Mouse (Mus musculus): Measurements from ENCODE around the gene Itpa. TPM values are rescaled to one million over a fixed set of nuclear protein-coding genes. Genes with fewer than 3 reads are reported as not detected.
A peak's percentile ranks its signal among the peaks of the same experiment; 100 is the strongest.
"Not testable (repeated sequence)": the region's sequence is repeated elsewhere in the genome, so short reads cannot be mapped to it uniquely, and the experiment has no call there.

Itpa gene
- polyA plus RNA-seq, 1 experiment from 2014 or later: 84.1 TPM

- no peak overlapping the region for H3K27ac ChIP-seq (ENCODE audit: poor library complexity, severe bottlenecking)
- H3K4me1 ChIP-seq (replicated peaks): peaks cover 30% of the 10 kb centered on the region
- H3K4me3 ChIP-seq: no peak overlapping the region
- no peaks in the 10 kb centered on the region for H3K36me3 ChIP-seq
- H3K9ac ChIP-seq: no peak overlapping the region
- ATAC-seq (ENCODE audit: insufficient number of reproducible peaks, low FRiP score): no peak
- WGBS: 30% methylated on average over 16 of the region's 16 CpGs
- no peaks in the 10 kb centered on the region for H3K9me3 ChIP-seq (replicated peaks)
- no peak overlapping the region for H3K4me2 ChIP-seq
- H3K27me3 ChIP-seq (replicated peaks): peaks cover 82% of the 10 kb centered on the region
Observed at GRCm38 (mm10) chr2:130638101-130638611, 29.3 kb upstream of the Itpa start.

GRCm38 (mm10) chr2:130639276-130639675 lies 28.1 kb upstream of the Itpa start:
- no peak overlapping the region for H3K27ac ChIP-seq (ENCODE audit: poor library complexity, severe bottlenecking)
- no peak overlapping the region for H3K4me2 ChIP-seq
- H3K4me3 ChIP-seq: no peak overlapping the region
- H3K9me3 ChIP-seq (replicated peaks): no peaks in the 10 kb centered on the region
- H3K27me3 ChIP-seq (replicated peaks): peaks cover 71% of the 10 kb centered on the region
- H3K36me3 ChIP-seq: no peaks in the 10 kb centered on the region
- H3K9ac ChIP-seq: no peak overlapping the region
- peaks cover 28% of the 10 kb centered on the region for H3K4me1 ChIP-seq (replicated peaks)
- 70% methylated on average over 6 of the region's 6 CpGs for WGBS
- no peak for ATAC-seq (ENCODE audit: insufficient number of reproducible peaks, low FRiP score)

GRCm38 (mm10) chr2:130641351-130642025 lies 25.9 kb upstream of the Itpa start:
- no peak overlapping the region for H3K27ac ChIP-seq (ENCODE audit: poor library complexity, severe bottlenecking)
- H3K4me3 ChIP-seq: peak overlapping the region; percentile 53; the same call in 1 of the 2 replicates
- H3K4me1 ChIP-seq (replicated peaks): peaks cover 10% of the 10 kb centered on the region; the same call in 1 of the 2 replicates
- H3K4me2 ChIP-seq: peak overlapping the region; percentile 98
- no peaks in the 10 kb centered on the region for H3K9me3 ChIP-seq (replicated peaks)
- ATAC-seq (ENCODE audit: insufficient number of reproducible peaks, low FRiP score): no peak
- H3K9ac ChIP-seq: no peak overlapping the region
- H3K27me3 ChIP-seq (replicated peaks): peaks cover 49% of the 10 kb centered on the region
- WGBS: 69% methylated on average over 6 of the region's 6 CpGs
- no peaks in the 10 kb centered on the region for H3K36me3 ChIP-seq

- Histone ChIP-seq H3K36me3 (no peaks in the 10 kb centered on the region), H3K4me3 (peak overlapping the region; percentile 53), H3K9me3 (replicated peaks) (no peaks in the 10 kb centered on the region), H3K27ac (ENCODE audit: poor library complexity, severe bottlenecking) (no peak overlapping the region), H3K27me3 (replicated peaks) (peaks cover 41% of the 10 kb centered on the region), H3K4me1 (replicated peaks) (peaks cover 10% of the 10 kb centered on the region; the same call in 1 of the 2 replicates), H3K4me2 (peak overlapping the region; percentile 98), H3K9ac (peak overlapping the region; percentile 65)
- WGBS: 0% methylated on average over 25 of the region's 27 CpGs
- ATAC-seq (ENCODE audit: insufficient number of reproducible peaks, low FRiP score): peak; percentile 60; the same call in 1 of the 2 replicates
Observed at GRCm38 (mm10) chr2:130642197-130642660, 25.2 kb upstream of the Itpa start.

GRCm38 (mm10) chr2:130642684-130643369 lies 24.6 kb upstream of the Itpa start, which contains the start of gene Lzts3:
Gene Lzts3, minus strand, starts transcription at chr2:130642803.
- H3K4me2 ChIP-seq: peak within 1 kb of the TSS; percentile 98
- peaks cover 10% of the 10 kb centered on the region; the same call in 1 of the 2 replicates for H3K4me1 ChIP-seq (replicated peaks)
- no peaks in the 10 kb centered on the region for H3K9me3 ChIP-seq (replicated peaks)
- H3K4me3 ChIP-seq: peak within 1 kb of the TSS; percentile 53
- H3K27ac ChIP-seq (ENCODE audit: poor library complexity, severe bottlenecking): no peak within 1 kb of the TSS
- H3K36me3 ChIP-seq: no peaks in the 10 kb centered on the region
- H3K9ac ChIP-seq: peak within 1 kb of the TSS; percentile 65
- peak; percentile 99 for ATAC-seq (ENCODE audit: insufficient number of reproducible peaks, low FRiP score)
- 3% methylated on average over 40 of the region's 40 CpGs for WGBS
- peaks cover 35% of the 10 kb centered on the region for H3K27me3 ChIP-seq (replicated peaks)

- 73% methylated on average over 4 of the region's 4 CpGs for WGBS
- H3K27me3 ChIP-seq (replicated peaks): peaks cover 12% of the 10 kb centered on the region
- H3K4me2 ChIP-seq: no peak overlapping the region
- peaks cover 5% of the 10 kb centered on the region for H3K36me3 ChIP-seq
- no peak overlapping the region for H3K9ac ChIP-seq
- H3K9me3 ChIP-seq (replicated peaks): no peaks in the 10 kb centered on the region
- H3K4me3 ChIP-seq: no peak overlapping the region
- H3K4me1 ChIP-seq (replicated peaks): peaks cover 10% of the 10 kb centered on the region; the same call in 1 of the 2 replicates
- no peak for ATAC-seq (ENCODE audit: insufficient number of reproducible peaks, low FRiP score)
- H3K27ac ChIP-seq (ENCODE audit: poor library complexity, severe bottlenecking): no peak overlapping the region
Observed at GRCm38 (mm10) chr2:130645198-130645597, 22.2 kb upstream of the Itpa start.

GRCm38 (mm10) chr2:130649028-130649427 lies 18.4 kb upstream of the Itpa start:
- H3K27me3 ChIP-seq (replicated peaks); H3K9me3 ChIP-seq (replicated peaks); H3K4me2 ChIP-seq; H3K4me3 ChIP-seq; H3K9ac ChIP-seq; ATAC-seq (ENCODE audit: insufficient number of reproducible peaks, low FRiP score); H3K27ac ChIP-seq (ENCODE audit: poor library complexity, severe bottlenecking); H3K4me1 ChIP-seq (replicated peaks): not testable (repeated sequence)
- WGBS: 77% methylated on average over 6 of the region's 6 CpGs
- peaks cover 36% of the 10 kb centered on the region for H3K36me3 ChIP-seq

- Histone ChIP-seq H3K4me2 (no peak overlapping the region), H3K4me3 (no peak overlapping the region), H3K27ac (ENCODE audit: poor library complexity, severe bottlenecking) (no peak overlapping the region), H3K9me3 (replicated peaks) (no peaks in the 10 kb centered on the region), H3K36me3 (peaks cover 78% of the 10 kb centered on the region), H3K4me1 (replicated peaks) (no peaks in the 10 kb centered on the region), H3K27me3 (replicated peaks) (no peaks in the 10 kb centered on the region), H3K9ac (no peak overlapping the region)
- 91% methylated on average over 2 of the region's 2 CpGs for WGBS
- no peak for ATAC-seq (ENCODE audit: insufficient number of reproducible peaks, low FRiP score)
Observed at GRCm38 (mm10) chr2:130653303-130653702, 14.1 kb upstream of the Itpa start.

- Histone ChIP-seq H3K4me2 (no peak overlapping the region), H3K9me3 (replicated peaks) (no peaks in the 10 kb centered on the region), H3K27me3 (replicated peaks) (no peaks in the 10 kb centered on the region), H3K4me3 (no peak overlapping the region), H3K36me3 (peaks cover 82% of the 10 kb centered on the region), H3K4me1 (replicated peaks) (no peaks in the 10 kb centered on the region), H3K27ac (ENCODE audit: poor library complexity, severe bottlenecking) (no peak overlapping the region), H3K9ac (no peak overlapping the region)
- no peak for ATAC-seq (ENCODE audit: insufficient number of reproducible peaks, low FRiP score)
- WGBS: 69% methylated on average over 1 of the region's 1 CpGs
Observed at GRCm38 (mm10) chr2:130653760-130654159, 13.7 kb upstream of the Itpa start.

- WGBS: 79% methylated on average over 6 of the region's 6 CpGs
- Histone ChIP-seq H3K9ac (no peak overlapping the region), H3K36me3 (peaks cover 89% of the 10 kb centered on the region)
Observed at GRCm38 (mm10) chr2:130655660-130656339, 11.6 kb upstream of the Itpa start.

GRCm38 (mm10) chr2:130656536-130656935 lies 10.9 kb upstream of the Itpa start:
- ATAC-seq (ENCODE audit: insufficient number of reproducible peaks, low FRiP score): no peak
- WGBS: 92% methylated on average over 9 of the region's 9 CpGs
- no peak overlapping the region for H3K27ac ChIP-seq (ENCODE audit: poor library complexity, severe bottlenecking)

More at GRCm38 (mm10) chr2:130655660-130656339, 11.6 kb upstream of the Itpa start:
- no peak overlapping the region for H3K4me3 ChIP-seq
- no peaks in the 10 kb centered on the region for H3K4me1 ChIP-seq (replicated peaks)
- no peak overlapping the region for H3K4me2 ChIP-seq
- H3K27me3 ChIP-seq (replicated peaks): no peaks in the 10 kb centered on the region
- ATAC-seq (ENCODE audit: insufficient number of reproducible peaks, low FRiP score): peak; percentile 71; the same call in 1 of the 2 replicates
- H3K9me3 ChIP-seq (replicated peaks): no peaks in the 10 kb centered on the region
- no peak overlapping the region for H3K27ac ChIP-seq (ENCODE audit: poor library complexity, severe bottlenecking)

More at GRCm38 (mm10) chr2:130656536-130656935, 10.9 kb upstream of the Itpa start:
- Histone ChIP-seq H3K27me3 (replicated peaks) (no peaks in the 10 kb centered on the region), H3K9me3 (replicated peaks) (no peaks in the 10 kb centered on the region), H3K36me3 (peaks cover 91% of the 10 kb centered on the region), H3K4me2 (no peak overlapping the region), H3K4me1 (replicated peaks) (no peaks in the 10 kb centered on the region), H3K9ac (no peak overlapping the region), H3K4me3 (no peak overlapping the region)
